Mouse (Mus musculus): ENCODE results near the gene Ankrd44.

GRCm38 (mm10) chr1:54825718-54826425 lies 100.3 kb downstream of the Ankrd44 start:
- no peak for TF ChIP-seq POLR2A (IDR thresholded peaks at IDR 0.05; ENCODE audit: borderline replicate concordance, insufficient read depth, low read length)
- TF ChIP-seq CTCF (IDR thresholded peaks at IDR 0.05; ENCODE audit: borderline replicate concordance, insufficient read depth, low read depth, low read length) = no peak
